Mouse (Mus musculus): ENCODE data around the gene Lypd3. TPM values are rescaled to one million over a fixed set of nuclear protein-coding genes. Genes with fewer than 3 reads are reported as not detected.
"Not testable (repeated sequence)": the region's sequence is repeated elsewhere in the genome, so short reads cannot be mapped to it uniquely, and the experiment has no call there.

Gene Lypd3
- polyA plus RNA-seq, 1 experiment = not detected

DNA sequence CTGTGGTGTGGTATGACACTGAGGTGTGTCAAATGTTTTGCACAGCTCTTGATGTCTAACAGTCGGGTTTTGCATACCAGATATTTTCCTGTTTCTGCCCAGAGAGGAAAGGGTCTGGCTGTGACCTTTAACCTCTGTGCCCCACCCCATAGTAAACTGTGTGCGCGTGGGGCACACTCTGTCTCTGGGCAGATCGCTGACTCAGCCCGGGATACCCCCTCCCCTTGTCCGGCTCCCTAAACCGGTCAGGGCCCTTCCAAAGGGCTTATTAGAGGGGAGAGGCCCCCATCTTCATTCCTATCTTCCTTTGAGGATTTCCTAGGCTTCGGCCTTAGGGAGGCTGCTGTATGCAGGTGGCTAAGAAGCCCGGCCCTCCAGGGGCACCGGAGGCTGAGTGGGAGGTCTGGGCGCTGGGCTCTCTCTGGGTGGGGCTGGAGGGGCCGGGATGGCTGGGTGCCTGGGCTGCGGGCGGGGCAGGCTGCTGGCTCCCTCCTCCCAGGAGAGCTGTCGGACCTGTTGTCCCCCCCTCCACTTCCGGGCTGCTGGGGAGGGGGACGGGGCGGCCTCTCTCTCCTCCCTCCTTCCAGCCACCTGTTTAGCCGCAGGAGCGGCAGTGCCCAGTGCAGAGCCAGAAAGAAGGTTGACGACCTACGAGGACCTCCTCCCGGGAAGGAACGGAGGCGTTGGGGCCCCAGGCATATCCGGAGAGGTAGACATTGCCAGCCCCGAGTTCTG is 26.0 kb upstream of the Lypd3 start, which contains the start of gene Phldb3:
TSS of gene Phldb3 (plus strand) at position 620 of the 735 bp plus-strand sequence.
- 18% methylated on average over 25 of the region's 27 CpGs for WGBS
- H3K4me1 ChIP-seq (ENCODE audit: control insufficient read depth, insufficient read depth, low read length) = peaks cover 19% of the 10 kb centered on the region
- peak within 1 kb of the TSS; percentile 9; the same call in 1 of the 2 replicates for H3K4me3 ChIP-seq (ENCODE audit: insufficient read depth, low read depth, low read length)
- TF ChIP-seq POLR2A (IDR thresholded peaks at IDR 0.05; ENCODE audit: insufficient read depth, low read depth, low read length) (no peak), CTCF (IDR thresholded peaks at IDR 0.05; ENCODE audit: insufficient read depth, low read depth, low read length) (no peak)
- H3K27ac ChIP-seq (ENCODE audit: insufficient read depth, low read depth, low read length) = no peak within 1 kb of the TSS

DNA sequence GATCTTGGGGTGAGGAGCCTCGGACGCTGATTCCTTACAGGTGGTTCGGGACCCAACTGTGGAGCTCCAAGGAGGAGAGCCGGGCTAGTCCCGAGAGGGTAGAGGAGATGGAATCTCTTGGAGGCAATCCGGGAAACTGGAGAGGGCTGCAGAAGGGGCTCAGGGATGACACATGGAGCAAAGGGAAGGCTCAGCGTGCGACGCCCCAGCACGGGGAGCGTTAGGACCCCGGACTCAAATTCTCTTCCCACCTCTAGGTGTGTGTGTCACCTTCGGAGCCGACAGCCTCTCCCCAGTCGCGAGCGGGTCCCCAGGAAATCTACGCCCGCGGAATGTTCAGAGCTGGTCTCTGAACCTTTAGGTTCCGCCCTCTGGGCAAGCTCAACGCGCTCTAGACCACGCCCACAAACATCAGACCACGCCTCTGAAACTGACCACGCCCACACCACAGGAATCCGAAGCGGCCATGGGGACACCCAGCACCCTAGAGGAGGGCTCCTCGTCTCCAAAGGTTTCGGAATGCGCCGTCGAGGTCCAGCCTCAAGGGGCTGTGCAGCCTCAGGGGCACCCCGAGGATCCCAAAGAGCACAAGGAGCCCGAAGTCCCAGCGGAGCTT is 25.4 kb upstream of the Lypd3 start:
- WGBS = 1% methylated on average over 36 of the region's 36 CpGs
- H3K4me3 ChIP-seq (ENCODE audit: insufficient read depth, low read depth, low read length) = peak overlapping the region; percentile 9; the same call in 1 of the 2 replicates
- TF ChIP-seq POLR2A (IDR thresholded peaks at IDR 0.05; ENCODE audit: insufficient read depth, low read depth, low read length) (no peak), CTCF (IDR thresholded peaks at IDR 0.05; ENCODE audit: insufficient read depth, low read depth, low read length) (no peak)
- H3K4me1 ChIP-seq (ENCODE audit: control insufficient read depth, insufficient read depth, low read length) = peaks cover 19% of the 10 kb centered on the region
- H3K27ac ChIP-seq (ENCODE audit: insufficient read depth, low read depth, low read length) = no peak overlapping the region

DNA sequence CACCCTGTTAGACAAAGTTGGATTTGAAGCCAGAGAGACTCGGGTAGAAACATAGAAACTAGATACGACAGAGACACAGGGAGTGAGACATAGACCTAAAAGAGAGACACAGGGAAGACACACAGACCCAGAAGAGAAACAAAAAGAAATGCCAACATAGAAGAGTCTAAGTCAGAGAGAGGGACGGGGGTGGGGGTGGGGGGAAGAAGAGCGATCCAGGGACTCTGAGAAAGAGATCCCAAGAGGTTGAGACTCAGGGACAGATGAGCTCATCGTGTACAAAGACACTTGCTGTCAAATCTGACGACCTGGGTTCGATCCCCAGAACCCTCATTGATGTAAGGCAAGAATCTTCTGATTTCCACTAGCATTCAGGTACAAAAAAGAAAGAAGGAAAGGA is 24.6 kb upstream of the Lypd3 start:
- 23% methylated on average over 7 of the region's 7 CpGs for WGBS
- TF ChIP-seq CTCF (IDR thresholded peaks at IDR 0.05; ENCODE audit: insufficient read depth, low read depth, low read length) = no peak
- TF ChIP-seq POLR2A (IDR thresholded peaks at IDR 0.05; ENCODE audit: insufficient read depth, low read depth, low read length) = no peak
- no peak overlapping the region for H3K4me3 ChIP-seq (ENCODE audit: insufficient read depth, low read depth, low read length)

DNA sequence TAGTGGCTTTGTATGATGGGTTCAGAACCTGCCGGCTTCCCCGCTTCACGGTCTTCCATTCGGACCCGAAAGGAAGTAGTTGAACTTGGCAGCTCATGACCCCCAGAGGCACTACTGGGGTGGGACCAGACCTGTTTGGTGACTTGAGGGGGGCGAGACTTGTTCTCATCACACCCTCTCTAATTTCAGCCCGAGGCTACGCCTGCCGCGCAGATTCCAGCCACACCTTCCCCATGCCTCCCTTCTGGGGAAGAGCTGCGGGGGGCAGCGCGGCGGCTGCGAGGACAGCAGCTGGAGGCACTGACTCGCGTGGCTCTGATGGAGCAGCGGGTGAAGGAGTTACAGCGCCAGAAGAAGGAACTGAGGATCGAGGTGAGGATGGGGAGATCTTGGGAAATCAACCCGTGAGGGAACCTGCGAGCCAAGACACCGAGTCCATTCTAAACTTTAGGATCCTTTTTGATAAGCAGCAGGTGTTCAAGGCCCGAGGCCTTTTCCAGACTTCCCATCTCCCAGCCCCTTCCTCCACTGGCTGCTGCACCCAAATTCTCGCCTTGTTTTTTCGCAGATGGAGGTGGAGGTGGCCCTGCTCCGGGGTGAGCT is 23.9 kb upstream of the Lypd3 start:
- peaks cover 19% of the 10 kb centered on the region for H3K4me1 ChIP-seq (ENCODE audit: control insufficient read depth, insufficient read depth, low read length)
- H3K4me3 ChIP-seq (ENCODE audit: insufficient read depth, low read depth, low read length) = no peak overlapping the region
- WGBS = 11% methylated on average over 27 of the region's 27 CpGs
- TF ChIP-seq POLR2A (IDR thresholded peaks at IDR 0.05; ENCODE audit: insufficient read depth, low read depth, low read length) = no peak
- TF ChIP-seq CTCF (IDR thresholded peaks at IDR 0.05; ENCODE audit: insufficient read depth, low read depth, low read length) = no peak
- H3K27ac ChIP-seq (ENCODE audit: insufficient read depth, low read depth, low read length) = no peak overlapping the region

More for the DNA sequence above, 24.6 kb upstream of the Lypd3 start:
- Histone ChIP-seq H3K27ac (ENCODE audit: insufficient read depth, low read depth, low read length) (no peak overlapping the region), H3K4me1 (ENCODE audit: control insufficient read depth, insufficient read depth, low read length) (peaks cover 19% of the 10 kb centered on the region)

DNA sequence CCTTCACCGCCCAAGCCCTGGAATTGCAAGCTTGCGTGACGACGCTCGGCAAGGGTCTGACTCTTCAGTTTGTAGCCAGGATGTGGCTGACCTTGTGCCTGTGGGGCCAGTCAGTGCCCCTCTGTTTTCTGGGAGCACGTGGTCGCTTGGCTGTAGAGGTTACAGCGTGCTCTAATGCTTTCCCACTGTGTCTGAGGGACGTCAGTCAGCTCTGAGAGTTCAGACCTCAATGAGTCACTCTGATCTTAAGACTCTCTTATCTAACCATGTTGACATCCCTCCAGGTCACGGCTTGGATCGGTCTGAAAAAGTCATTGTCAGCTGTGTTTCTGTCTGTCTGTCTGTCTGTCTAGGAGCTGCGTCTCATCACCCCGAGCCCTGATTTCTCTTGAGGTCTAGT is 21.5 kb upstream of the Lypd3 start:
- no peak for TF ChIP-seq CTCF (IDR thresholded peaks at IDR 0.05; ENCODE audit: insufficient read depth, low read depth, low read length)
- TF ChIP-seq POLR2A (IDR thresholded peaks at IDR 0.05; ENCODE audit: insufficient read depth, low read depth, low read length) = no peak
- Histone ChIP-seq H3K4me3 (ENCODE audit: insufficient read depth, low read depth, low read length) (no peak overlapping the region), H3K4me1 (ENCODE audit: control insufficient read depth, insufficient read depth, low read length) (peaks cover 19% of the 10 kb centered on the region), H3K27ac (ENCODE audit: insufficient read depth, low read depth, low read length) (no peak overlapping the region)
- WGBS = 91% methylated on average over 13 of the region's 13 CpGs

DNA sequence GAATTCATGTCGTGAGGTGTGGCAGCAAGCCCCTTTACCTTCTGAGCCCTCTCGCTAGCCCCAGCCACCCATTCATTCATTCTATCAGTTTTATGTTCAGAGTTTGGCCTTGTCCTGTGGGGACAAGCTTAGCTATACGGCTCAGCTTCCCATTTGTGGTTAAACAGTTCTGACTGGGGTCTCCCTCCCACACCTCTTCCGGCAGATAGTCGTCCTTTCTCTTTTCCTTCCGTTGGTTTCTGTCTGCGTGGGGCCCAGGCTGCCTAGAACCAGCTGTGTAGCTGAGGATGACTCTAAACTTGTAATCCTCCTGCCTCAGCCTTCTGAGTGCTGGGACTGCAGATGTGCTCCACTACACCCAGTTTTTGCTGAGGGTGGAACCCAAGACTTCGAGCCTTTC is 18.6 kb upstream of the Lypd3 start:
- H3K4me3 ChIP-seq (ENCODE audit: insufficient read depth, low read depth, low read length) = no peak overlapping the region
- TF ChIP-seq CTCF (IDR thresholded peaks at IDR 0.05; ENCODE audit: insufficient read depth, low read depth, low read length) = no peak
- TF ChIP-seq POLR2A (IDR thresholded peaks at IDR 0.05; ENCODE audit: insufficient read depth, low read depth, low read length) = no peak
- no peak overlapping the region for H3K27ac ChIP-seq (ENCODE audit: insufficient read depth, low read depth, low read length)
- H3K4me1 ChIP-seq (ENCODE audit: control insufficient read depth, insufficient read depth, low read length) = peaks cover 1% of the 10 kb centered on the region; the same call in 1 of the 2 replicates
- WGBS = 83% methylated on average over 8 of the region's 8 CpGs

DNA sequence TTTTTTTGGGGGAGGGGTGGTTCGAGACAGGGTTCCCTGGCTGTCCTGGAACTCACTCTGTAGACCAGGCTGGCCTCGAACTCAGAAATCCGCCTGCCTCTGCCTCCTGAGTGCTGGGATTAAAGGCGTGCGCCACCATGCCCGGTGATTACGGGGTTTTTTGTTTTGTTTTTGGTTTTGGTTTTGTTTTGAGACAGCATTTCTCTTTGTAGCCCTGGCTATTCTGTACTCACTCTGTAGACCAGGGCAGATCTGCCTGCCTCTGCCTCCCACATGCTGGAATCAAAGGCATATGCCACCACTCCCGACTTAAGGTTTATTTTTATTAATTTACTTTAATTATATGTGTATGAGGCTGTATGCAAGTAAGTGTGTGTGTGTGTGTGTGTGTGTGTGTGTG is 18.0 kb upstream of the Lypd3 start:
- not testable (repeated sequence) for H3K27ac ChIP-seq (ENCODE audit: insufficient read depth, low read depth, low read length); H3K4me1 ChIP-seq (ENCODE audit: control insufficient read depth, insufficient read depth, low read length); H3K4me3 ChIP-seq (ENCODE audit: insufficient read depth, low read depth, low read length)
- 87% methylated on average over 8 of the region's 8 CpGs for WGBS

DNA sequence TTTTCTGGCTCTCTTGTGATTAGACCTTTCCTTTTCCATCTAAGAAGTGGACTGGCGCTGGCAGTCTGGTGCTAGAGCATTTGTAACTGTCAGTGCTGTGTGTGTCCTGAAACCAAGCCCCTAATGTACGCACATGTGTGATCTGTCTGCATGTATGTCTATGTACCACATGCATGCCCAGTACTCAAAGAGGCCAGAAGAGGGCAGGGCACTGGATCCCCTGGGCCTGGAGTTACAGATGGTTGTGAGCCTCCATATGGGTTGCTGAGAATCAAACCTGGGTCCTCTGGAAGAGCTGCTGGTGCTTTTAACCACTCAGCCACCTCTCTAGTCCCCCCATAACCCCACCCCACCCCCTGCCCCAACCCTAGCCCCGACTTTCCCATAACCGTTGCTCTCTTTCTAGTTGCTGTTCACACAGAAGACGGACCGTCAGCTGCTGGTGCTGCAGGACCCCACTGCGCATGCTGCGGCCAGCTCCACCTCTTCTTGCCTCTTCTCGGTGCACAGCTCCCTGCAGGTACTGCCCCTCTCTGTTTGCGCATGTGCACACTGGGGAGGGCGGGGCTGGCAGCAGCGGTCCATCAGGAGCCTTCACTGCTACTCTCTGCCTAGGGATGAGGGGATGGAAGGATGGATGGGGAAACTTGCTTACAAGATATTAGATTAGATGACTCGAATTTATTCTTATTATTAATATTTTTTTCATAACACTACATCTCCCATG is 16.5 kb upstream of the Lypd3 start:
- no peak for TF ChIP-seq CTCF (IDR thresholded peaks at IDR 0.05; ENCODE audit: insufficient read depth, low read depth, low read length)
- TF ChIP-seq POLR2A (IDR thresholded peaks at IDR 0.05; ENCODE audit: insufficient read depth, low read depth, low read length) = no peak
- Histone ChIP-seq H3K4me3 (ENCODE audit: insufficient read depth, low read depth, low read length) (no peak overlapping the region), H3K27ac (ENCODE audit: insufficient read depth, low read depth, low read length) (no peak overlapping the region), H3K4me1 (ENCODE audit: control insufficient read depth, insufficient read depth, low read length) (no peaks in the 10 kb centered on the region)
- 68% methylated on average over 13 of the region's 13 CpGs for WGBS

DNA sequence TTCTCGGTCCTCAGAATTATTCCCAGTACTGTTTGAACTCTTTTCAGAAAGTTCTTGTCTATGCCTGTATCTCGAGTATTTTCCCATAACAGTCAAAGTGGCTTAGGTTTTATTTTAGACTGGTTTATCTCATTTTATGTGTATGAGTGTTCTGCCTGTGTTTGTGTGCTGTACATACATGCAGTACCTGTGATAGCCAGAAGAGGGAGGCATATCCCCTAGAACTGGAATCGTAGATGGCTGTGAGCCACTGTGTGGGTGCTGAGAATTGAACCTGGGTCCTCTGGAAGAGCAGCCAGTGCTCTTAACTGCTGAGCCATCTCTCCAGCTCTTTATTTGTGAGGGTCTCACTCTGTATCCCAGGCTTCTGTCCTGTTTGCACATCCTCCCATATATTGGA is 15.2 kb upstream of the Lypd3 start:
- WGBS = 91% methylated on average over 3 of the region's 3 CpGs
- TF ChIP-seq CTCF (IDR thresholded peaks at IDR 0.05; ENCODE audit: insufficient read depth, low read depth, low read length) (no peak), POLR2A (IDR thresholded peaks at IDR 0.05; ENCODE audit: insufficient read depth, low read depth, low read length) (no peak)
- Histone ChIP-seq H3K4me3 (ENCODE audit: insufficient read depth, low read depth, low read length) (no peak overlapping the region), H3K27ac (ENCODE audit: insufficient read depth, low read depth, low read length) (no peak overlapping the region), H3K4me1 (ENCODE audit: control insufficient read depth, insufficient read depth, low read length) (no peaks in the 10 kb centered on the region)

Measured in olfactory bulb, adult 2 months (tissue).